Mouse (Mus musculus) spleen, adult 2 months (tissue): ENCODE data around the gene Tenm4.

Experiments
- CTCF ChIP-seq: fragments of 200-500 bp; IDR thresholded peaks from 2 replicates; pipeline ENCODE4 v1.5.1; 2011; ENCODE audit warnings: mild to moderate bottlenecking, inconsistent platforms; ENCODE audit not compliant: insufficient read depth, insufficient read length, insufficient replicate concordance; ENCODE audit errors: extremely low read depth
- POLR2A ChIP-seq: fragments of 200-500 bp; IDR thresholded peaks from 2 replicates; pipeline ENCODE4 v1.6.1; 2011; ENCODE audit warnings: low read depth, low read length, inconsistent platforms

DNA sequence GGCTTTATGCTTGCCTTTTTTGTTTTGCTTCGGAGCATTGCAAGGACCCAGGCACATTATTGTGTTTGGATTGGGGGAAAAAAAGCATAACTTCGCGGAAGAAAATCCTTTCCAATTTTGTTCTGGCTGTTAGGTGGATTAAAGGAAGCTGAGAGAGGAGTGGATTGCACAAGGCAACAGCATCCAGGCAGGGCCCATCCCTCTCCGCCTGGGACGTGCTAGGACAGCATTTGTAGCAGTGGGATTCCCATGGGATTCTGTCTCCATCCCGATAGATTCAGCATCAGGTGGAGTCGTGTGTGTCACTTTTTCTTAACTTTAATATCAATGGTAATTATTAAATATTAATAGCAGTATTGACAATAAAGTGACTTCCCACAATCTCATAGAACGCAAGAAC, 255.9 kb downstream of the Tenm4 start:
- TF ChIP-seq POLR2A, result no peak
- TF ChIP-seq CTCF, result no peak
